Mouse (Mus musculus) frontal cortex, postnatal 36 days (tissue): ENCODE data around the gene Gosr1.
"Not testable (repeated sequence)": the region's sequence is repeated elsewhere in the genome, so short reads cannot be mapped to it uniquely, and the experiment has no call there.

Source experiments
- DNase-seq, 2 experiments: peaks; one replicate each; pipeline ENCODE4 v3.0.0; 2022; ENCODE audit warnings: low spot score in 2 of 2

Gosr1 gene

GRCm38 (mm10) chr11:76763053-76763740, at the start of gene Gosr1:
Gosr1 (minus strand) TSS chr11:76763579.
- peak; percentile 91 to 94 for DNase-seq

GRCm38 (mm10) chr11:76810706-76811495, 47.5 kb upstream of the Gosr1 start:
- no peak for DNase-seq

- DNase-seq, result peak; percentile 5 to 42
Measured at GRCm38 (mm10) chr11:76809450-76809849, 46.1 kb upstream of the Gosr1 start.

- DNase-seq, result no peak
Measured at GRCm38 (mm10) chr11:76808550-76808949, 45.2 kb upstream of the Gosr1 start.

GRCm38 (mm10) chr11:76807007-76807679, 43.8 kb upstream of the Gosr1 start:
- DNase-seq, result no peak

- DNase-seq, result no peak
Measured at GRCm38 (mm10) chr11:76806026-76806425, 42.6 kb upstream of the Gosr1 start.

- not testable (repeated sequence) for DNase-seq
Measured at GRCm38 (mm10) chr11:76805072-76805471, 41.7 kb upstream of the Gosr1 start.

GRCm38 (mm10) chr11:76803266-76803665, 39.9 kb upstream of the Gosr1 start:
- DNase-seq, result no peak

- DNase-seq, result no peak
Measured at GRCm38 (mm10) chr11:76797236-76797635, 33.9 kb upstream of the Gosr1 start.

GRCm38 (mm10) chr11:76795326-76795725, 31.9 kb upstream of the Gosr1 start:
- DNase-seq, result peak in 1 of 2 experiments; percentile 20

- no peak for DNase-seq
Measured at GRCm38 (mm10) chr11:76791331-76791730, 28.0 kb upstream of the Gosr1 start.

- DNase-seq, result peak; percentile 18 to 43
Measured at GRCm38 (mm10) chr11:76789252-76789651, 25.9 kb upstream of the Gosr1 start.

GRCm38 (mm10) chr11:76775533-76775932, 12.2 kb upstream of the Gosr1 start:
- DNase-seq, result no peak

- no peak for DNase-seq
Measured at GRCm38 (mm10) chr11:76773811-76774210, 10.4 kb upstream of the Gosr1 start.

GRCm38 (mm10) chr11:76770566-76770965, 7.2 kb upstream of the Gosr1 start:
- no peak for DNase-seq

GRCm38 (mm10) chr11:76763741-76764122, 353 bp upstream of the Gosr1 start:
- DNase-seq, result no peak

- DNase-seq, result no peak
Measured at GRCm38 (mm10) chr11:76752276-76752675, 11.1 kb downstream of the Gosr1 start.

GRCm38 (mm10) chr11:76748819-76749218, 14.6 kb downstream of the Gosr1 start:
- DNase-seq, result no peak

GRCm38 (mm10) chr11:76745921-76746320, 17.5 kb downstream of the Gosr1 start:
- no peak for DNase-seq

- DNase-seq, result peak; percentile 17 to 67
Measured at GRCm38 (mm10) chr11:76744550-76744949, 18.8 kb downstream of the Gosr1 start.

GRCm38 (mm10) chr11:76742511-76742910, 20.9 kb downstream of the Gosr1 start:
- DNase-seq, result no peak

- DNase-seq, result no peak
Measured at GRCm38 (mm10) chr11:76739125-76739524, 24.3 kb downstream of the Gosr1 start.
